Mouse (Mus musculus): ENCODE measurements around the gene Cd83.

Gene Cd83

DNA sequence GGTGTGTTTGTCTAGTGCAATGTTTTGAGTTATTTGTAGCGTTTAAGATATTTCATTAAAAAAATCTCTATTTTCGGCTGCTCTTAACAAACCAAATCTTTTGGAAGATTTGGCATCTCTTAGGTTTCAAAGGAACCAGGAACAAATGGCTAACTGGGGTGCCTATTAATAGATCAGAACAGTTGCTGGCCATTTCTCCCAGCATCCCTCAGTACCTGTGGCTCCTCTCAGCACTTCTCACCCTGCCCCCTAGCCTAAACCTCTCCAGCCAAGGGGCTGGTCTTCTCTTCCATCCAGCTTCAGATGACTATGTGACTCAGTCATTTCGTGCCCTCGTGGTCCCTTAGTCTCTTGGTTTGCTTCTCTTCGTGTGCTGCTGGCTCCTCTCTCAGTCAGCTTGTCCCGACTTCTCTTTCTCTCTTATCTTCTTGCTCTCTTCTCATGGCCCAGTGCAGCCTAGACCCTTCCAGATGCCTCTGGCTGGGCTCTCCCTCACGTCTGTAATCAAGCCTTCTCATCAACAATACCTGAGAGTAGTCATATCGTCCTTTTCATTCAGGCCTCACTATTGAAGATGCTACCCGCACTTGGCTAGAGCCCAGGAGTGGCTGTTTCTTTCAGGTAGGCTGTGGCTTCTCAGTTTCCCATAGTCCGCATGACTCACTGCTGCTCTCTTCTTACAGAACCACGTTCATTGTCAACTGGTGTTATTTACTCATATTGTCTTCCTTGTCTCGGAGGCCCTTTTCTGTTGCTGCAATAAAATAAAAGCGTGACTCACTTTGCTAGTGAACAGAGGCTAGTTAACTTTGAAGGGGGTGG is 9.8 kb upstream of the Cd83 start:
- DNase-seq, result no peak

DNA sequence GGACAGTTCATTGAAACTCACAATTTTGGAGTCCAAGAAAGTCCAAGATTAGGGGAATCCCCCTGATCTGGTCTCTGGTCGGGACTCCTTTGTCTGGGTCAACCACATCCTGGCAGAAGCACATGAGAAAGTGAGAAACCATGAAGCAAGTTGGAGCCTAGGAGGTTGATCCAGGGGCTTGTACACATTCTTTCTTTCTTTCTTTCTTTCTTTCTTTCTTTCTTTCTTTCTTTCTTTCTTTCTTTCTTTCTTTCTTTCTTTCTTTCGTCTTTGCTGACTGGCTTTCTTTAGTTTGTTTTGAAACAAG is 9.2 kb upstream of the Cd83 start:
- DNase-seq, result no peak

DNA sequence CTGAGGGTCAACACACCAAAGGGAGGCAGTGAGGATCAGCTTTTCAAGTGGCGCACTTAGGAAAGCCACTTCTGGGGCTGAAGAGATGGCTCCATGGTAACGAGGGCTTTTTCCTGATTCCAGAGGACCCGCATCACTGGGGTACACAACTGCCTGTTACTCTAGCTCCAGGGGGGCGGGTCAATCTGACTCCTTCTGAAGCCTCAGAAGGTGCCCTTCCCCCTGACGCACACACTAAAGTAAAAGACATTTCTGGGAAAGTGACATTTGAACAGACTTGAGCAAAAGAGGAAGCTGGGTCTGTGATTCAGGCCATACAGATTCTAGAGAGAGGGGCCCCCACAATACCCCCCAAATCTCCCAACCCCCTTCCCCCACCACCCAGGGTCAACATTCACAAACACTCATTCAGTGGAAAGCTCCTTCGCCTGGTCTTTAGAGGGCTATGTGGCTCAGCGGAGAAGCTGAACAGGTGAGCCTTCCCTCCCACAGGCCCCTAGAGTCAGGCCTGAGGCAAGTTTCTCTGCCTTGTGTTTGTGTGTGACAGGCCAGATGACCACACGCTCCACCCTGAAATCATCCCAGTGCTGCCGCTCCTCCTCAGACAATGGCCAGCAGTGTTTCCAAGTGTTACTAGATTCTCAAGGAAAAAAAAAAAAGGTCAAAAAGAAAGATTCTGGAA is 7.1 kb upstream of the Cd83 start:
- peak; percentile 63 for DNase-seq

DNA sequence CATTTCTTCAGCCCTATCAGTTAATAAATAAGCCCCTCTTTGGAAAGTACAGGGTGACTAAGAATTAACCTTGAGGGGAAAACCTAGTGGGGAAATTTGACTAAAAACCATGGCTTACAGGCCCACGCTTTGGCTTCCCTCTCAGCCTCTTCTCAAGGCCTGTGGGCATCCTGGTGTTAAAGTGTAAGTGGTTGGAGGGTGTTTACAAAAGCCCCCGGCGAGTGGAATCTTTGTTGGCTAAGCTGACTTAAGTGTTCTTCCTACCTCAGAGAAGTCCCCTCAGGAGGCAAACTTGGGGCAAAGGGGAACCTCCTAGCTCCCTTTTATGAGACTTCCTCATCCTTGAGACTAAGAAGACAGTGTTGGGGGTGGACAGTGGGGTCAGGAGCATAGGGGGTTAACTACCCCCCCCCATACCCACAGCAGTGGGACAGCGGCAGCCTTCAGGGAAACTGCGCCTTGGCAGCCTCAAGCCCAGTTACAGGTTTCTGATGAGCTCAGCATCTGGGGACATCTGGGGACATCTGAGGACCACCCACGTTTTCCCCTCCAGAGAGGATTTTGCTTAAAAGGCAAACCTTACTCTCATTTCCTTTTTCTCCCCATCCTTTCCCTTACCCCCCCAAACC is 6.4 kb upstream of the Cd83 start:
- DNase-seq, result no peak

DNA sequence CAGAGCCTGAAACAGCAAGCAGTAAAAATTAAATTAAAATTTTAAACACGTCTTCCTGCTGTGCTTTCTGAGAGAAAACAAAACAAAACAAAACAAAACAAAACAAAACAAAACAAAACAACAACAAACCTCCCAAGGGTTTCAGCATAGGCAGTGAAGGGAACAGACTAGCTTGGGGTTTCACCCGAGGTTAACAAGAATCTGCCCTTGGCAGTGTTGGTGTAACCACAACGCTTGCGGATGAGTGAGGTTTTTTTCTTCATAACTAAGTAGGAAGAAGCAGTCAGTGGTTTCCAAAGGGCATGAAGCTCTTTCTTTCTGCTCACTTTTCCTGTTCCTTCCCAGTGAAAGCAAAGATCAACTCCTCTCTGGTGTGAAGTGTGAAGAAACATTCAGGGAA is 5.6 kb upstream of the Cd83 start:
- no peak for DNase-seq

DNA sequence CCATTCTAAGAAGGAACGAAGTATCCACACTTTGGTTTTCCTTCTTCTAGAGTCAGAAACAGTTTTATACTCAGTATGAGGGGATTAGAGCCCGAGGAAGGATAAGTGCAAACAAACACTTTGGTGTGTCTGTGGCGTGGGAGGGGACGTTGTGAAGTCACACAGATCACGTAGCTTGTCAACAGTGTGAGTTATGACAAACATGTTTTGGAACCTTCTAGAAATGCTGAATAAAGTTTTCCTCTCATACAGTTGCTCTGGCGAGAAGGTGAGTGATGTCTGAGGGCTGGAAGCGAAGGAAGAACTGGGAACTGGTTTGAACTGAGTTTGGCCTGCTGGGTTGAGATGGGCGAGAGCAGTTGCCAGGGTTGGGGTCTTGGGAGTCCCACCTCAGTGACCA is 4.5 kb upstream of the Cd83 start:
- DNase-seq, result no peak

DNA sequence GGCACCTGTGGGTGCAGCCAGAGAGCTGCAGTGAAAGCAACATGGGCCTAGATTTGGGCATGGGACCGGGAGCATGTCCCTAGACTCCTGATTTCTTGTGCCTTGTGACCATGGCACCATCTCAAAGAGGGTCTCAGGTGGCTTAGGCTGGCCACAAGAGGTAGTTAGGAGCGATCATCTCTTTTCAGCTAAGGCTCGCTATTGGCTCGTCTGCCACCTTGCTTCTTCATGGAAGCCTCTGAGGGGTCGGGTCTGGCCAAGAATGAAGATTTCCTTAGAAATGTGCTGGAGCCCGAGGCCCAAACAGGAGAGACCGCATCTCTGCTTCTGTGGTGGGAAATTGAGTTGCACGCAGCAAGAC is 1.1 kb downstream of the Cd83 start:
- no peak for DNase-seq

DNA sequence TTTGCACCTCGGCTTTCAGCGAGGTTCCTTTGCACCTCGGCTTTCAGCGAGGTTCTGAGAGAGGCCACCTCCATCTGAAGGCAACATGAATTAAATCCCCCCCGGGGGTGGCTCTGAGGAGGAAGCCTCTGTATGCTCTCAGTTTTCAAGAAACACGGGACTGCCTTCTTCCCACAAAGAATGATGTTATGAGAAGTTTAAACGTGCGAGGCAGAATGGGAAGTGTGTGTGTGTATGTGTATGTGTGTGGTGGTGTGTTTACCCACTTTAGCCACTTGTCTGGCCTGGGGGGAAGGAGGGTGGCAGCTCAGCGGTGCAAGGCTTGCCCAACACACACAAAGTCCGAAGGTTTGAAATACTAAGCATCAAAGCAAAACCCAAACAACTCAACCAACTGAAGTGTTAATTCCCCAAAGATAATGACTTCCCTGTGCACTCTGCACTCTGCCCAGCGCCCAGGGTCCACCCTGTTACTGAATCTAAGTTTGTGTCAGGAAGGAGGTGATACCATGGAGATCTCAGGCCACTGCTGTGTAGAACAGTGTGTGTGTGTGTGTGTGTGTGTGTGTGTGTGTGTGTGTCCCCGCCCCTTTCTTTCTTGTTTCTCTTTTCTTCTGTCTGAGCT is 1.7 kb downstream of the Cd83 start:
- DNase-seq, result peak; percentile 61

DNA sequence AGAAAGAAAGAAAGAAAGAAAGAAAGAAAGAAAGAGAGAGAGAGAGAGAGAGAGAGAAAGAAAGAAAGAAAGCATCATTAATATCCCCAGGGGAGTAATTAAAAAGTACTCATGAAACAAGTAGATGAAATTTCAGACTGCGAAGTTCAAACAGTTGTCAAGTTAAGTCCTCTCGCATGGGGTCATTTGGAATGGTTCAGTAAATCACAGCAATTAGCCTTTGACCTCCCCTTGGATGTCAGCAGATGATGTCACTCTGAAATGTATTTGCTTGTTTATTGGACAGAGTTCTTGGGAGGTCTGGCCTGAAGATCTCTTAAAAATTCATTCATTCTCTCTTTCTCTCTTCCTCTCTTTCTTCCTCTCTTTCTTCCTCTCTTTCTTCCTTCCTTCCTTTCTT is 2.7 kb downstream of the Cd83 start:
- no peak for DNase-seq

DNA sequence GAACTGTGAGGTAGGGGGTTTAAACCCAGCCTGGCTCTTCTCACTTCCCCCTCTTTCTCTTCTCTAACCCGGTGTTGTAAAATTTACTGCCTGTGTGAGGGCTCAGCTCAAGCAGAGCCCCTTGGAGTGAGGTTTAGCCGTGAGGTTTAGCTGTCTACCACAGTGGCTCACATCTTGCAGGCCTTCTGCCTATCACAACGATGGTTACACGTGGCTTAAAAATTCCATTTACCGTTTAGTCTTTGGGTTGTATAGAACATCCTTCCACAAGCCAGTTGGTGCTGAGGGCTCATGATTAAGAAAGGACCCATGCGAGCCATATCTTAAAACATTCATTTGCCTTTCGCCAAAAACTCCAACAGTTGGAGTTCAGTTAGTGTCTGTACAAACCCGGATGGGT is 3.5 kb downstream of the Cd83 start:
- no peak for DNase-seq

DNA sequence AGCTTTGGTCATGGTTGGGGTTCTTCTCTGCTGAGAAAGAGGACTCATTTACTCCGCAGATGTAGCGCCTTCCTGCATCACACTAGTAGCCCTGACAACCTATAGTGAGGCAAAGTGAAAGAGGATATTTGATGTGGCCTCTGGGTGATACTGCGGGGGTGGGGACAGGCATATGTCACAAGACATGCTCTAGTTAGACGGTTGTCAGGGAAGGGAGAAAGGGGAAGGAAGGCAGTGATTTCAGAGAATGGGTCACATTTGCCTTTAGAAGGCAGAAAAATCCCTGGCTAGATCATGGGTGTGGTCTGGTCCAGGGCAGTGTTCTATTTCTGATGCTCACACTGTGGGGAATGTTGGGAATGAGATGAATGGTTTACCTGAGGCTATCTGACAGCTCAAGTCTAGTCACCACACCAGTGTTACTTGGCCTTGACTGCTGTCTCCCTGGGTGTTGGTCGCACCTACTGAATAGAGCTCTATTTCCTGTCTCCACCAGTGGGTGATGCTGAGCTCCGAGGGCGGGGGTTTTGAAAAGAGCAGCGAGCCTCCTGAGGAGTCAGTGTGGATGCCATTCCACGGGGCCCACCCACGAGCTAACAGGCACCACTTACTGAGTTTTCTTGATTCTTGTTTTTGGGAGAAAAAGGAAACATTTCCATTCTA is 4.5 kb downstream of the Cd83 start:
- DNase-seq, result no peak

DNA sequence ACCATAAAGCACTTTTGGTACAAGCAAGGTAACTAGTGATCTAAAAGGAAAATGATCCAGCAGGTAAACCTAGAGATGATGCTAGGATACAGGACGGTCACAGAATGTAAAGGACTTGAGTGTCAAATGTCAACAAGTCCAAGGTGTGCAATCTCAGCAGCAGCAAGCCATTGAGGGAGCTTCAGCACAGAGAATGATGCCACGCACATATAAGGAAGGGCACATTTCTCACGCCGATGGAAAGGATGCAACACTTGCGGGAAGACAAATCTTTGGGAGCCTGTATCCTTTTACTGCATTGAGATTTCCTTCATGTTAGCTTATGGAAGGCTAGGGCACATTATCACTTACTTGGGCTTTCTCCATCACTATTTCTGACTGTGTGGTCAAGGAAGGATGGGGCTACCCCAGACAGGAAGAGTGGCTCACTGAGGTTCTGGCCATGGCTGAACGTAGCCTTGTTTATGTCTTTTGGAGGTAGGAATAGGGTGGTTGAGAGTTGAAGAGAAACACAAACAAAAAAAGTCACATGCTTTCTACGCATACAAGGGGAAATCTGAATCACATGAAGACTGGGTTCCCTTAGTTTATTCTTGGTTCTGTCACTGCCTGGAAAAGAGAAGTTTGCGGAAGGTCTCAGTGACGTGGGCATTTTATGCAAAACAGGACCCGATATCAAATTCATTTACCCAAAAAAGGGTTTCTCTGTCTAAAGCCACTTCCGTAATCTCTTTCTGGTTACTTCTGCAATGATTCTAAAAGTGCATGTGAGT is 5.8 kb downstream of the Cd83 start:
- no peak for DNase-seq

DNA sequence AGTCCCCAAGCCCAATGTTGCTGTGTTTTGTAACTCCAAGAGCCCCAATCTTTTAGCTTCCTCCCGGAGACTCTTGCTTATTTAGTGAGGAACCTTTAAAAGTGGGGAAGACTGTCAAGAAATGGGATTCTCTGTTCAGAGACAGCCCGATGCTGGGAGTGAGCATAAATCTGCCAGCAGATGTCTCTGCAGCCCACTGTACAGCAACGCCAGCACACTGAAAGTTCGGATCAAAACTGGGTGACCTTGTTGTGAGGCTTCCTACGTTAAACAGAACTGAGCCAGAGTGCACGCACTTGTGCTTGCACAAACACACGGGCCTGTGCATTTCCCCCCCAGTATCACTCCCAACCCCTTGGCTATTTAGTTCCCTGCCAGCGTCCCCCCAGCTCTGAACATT is 10.8 kb downstream of the Cd83 start:
- DNase-seq, result peak; percentile 60

DNA sequence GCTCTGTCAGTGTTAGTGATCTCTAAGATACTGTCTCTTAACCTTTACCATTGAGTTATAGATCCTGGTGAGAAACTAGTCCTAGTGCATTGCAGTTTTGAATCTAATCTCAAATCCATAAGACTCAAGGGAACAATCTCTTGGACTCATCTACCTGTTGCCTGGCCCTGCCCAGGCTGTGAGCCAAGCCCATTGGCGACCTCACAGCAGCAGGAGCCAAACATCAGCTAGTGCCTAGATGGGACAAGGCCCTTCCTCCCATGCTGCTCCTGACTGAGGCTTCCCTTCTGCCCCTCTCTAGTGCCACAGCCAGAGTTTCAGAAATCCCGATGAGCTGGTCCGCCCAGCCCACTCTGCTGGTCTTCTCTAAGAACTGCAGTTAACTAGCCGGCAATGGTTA is 14.1 kb downstream of the Cd83 start:
- DNase-seq, result no peak

DNA sequence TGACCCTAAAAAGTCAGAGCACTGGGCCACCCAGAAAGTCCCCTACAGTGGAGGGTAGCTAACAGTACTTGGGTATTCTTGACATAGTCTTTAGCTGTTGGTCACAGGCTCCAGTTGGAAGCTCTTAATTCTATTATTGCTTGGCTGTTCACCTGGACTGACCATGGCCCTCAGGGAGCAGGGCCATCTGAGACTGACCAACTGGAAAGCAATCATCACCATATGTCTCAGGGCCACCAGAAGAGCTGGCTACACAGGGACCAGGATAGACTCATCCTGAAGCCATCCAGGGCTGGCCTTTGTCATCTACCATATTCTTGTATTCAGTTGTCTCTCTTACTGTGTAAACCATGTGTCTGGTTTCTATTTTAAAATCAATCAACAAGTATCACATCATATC is 15.6 kb downstream of the Cd83 start:
- no peak for DNase-seq

DNA sequence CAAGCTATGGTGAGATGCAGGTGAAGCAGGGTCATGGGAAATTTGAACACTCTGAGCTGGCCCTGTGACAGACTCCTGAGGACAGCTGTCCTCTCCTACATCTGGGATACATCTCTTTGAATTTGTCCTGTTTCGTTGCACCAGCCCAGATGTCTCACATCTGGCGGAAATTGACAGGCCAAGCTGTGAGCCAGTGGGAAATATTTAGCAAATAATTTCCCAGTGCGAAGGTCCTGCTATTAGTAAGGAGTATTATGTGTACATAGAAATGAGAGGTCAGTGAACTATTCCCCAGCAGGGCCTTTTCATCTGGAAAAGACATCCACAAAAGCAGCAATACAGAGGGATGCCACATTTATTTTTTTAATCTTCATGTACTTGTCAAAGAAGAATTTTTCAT is 17.4 kb downstream of the Cd83 start:
- peak; percentile 31 for DNase-seq

DNA sequence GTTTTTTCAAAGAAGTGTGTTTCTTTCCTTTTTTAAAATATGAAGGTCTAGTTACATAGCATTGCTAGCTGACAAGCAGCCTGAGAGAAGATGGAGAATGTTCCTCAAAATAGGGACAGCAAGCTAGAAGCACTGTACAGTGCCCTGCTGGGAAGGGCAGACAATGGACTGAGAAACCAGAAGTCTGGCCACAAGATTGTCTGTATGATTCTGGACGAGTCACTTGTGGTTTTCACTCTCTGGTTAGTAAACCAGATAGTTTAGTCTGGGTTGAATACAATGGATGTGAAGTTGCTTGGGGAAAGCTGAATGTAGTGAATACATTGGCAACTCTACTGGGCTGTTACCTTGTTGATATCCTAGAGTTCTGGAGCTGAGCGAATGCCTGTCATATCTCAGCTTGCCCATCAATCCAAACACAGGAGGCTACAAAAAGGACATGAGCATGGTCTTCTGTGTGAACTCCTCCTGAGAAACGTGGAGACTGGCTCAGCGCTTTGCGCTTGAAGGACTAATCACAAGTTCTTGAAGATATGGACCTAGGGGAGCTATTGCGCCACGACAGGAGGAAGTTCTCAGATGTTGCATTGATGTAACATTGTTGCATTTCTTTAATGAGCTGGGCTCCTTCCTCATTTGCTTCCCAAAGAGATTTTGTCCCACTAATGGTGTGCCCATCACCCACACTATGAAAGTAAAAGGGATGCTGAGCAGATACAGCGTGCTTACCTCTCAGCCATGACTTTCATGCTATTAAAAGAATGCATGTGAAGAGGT is 18.0 kb downstream of the Cd83 start:
- DNase-seq, result no peak

DNA sequence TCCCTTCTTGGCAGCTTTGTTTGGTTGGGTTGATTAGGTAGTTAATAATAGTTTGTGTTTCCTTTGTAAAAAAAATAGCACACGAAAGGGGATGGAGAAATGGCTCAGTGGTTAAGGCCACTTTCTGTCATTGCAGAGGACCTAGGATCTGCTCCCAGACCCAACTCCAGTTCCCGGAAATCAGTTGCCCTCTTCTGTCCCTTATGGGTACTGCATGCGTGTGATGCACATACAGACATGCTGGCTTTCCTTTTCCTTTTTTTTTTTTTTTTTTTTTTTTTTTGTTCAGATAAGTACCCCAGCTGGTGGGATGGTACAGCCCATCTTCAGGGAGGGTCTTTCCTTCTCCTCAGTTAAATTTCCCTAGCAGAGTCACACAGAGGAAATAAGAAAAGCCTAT is 20.1 kb downstream of the Cd83 start:
- peak; percentile 34 for DNase-seq

DNA sequence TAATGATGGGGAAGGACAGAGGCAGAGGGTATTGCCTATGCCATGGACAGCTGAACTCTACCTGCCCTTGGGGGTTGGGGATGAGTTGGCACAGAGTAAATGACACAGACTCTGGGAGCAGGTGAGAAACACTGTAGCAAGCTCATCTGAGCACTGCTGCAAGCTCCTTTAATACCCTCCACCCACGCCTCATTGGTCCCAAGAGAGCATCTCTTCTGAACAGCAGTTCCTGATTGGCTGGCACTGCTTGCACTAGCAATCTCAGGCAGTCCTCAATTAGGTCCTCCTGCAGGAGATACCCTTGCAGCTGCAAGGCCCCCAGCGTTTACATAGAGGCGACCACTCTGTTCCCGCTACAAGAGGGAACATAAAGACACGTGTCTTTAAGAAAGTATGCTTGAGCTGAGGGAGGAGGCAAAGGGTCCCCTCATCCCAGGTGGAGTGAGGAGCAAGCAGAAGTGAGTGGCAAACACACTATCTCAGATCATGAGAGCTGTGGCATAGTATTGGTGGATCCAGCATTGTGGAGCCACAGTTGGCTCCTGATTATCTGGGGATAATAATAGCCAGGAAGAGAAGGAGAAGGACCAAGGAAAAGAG is 20.7 kb downstream of the Cd83 start:
- DNase-seq, result no peak

DNA sequence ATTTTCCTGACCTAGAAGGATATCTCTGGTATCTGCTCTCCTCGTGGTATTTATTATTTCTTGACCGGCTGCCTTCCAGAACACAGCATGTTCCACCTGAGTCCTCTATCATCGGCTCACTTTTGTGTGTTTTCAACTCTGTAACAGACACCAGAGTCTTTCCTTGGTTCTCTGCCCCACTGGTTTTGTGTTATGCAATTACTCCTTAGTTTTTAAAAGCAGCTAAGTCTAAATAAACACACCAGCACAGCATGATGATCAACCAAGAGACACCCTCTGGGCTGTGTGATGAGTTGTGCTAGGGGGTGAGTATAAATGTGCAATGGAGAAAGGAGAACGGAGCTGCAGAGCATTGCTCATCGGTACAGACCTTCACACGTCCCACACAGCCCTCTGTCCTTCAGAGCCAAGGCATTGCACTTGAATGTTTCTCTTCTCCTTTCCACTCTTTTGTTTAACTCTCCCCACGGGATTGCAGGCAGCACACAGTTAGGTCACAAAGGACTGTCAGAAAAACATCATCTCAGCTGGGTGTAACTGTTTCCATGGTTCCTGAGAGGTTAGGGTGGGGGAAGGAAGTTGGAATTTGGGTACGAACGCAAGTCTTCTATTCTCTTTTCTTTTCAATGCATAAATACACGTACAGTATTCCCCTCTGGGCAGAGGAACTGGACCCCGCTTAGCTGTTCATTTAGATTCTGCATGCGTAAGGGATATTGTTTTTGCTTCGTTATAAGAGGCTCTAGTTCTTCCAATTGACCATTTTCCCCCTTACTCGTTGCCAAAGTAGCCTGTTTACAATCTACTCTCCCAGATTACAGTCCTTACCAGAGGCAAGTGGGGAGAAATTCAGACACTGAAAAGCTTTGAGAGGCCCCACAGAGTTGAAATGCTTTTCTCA is 22.0 kb downstream of the Cd83 start:
- DNase-seq, result no peak
